Mouse (Mus musculus) lung, adult 2 months (tissue): ENCODE data around the gene Uvrag. TPM values are rescaled to one million over a fixed set of nuclear protein-coding genes. Genes with fewer than 3 reads are reported as not detected.

Experiments
- DNase-seq: peaks from one replicate; pipeline ENCODE4 v3.0.0; 2022
- H3K4me1 ChIP-seq: fragments of 200-500 bp; 2 replicates; pipeline ENCODE4 v1.6.1; 2011; ENCODE audit warnings: low read length; ENCODE audit not compliant: control insufficient read depth, insufficient read depth
- H3K4me3 ChIP-seq: fragments of 200-500 bp; replicated peaks from 2 replicates; pipeline ENCODE3; 2011; ENCODE audit warnings: low read depth, mild to moderate bottlenecking, control low read depth, low read length; ENCODE audit errors: extremely low read depth
- CTCF ChIP-seq: fragments of 200-500 bp; IDR thresholded peaks from 2 replicates; pipeline ENCODE4 v1.5.1; 2011; ENCODE audit warnings: mild to moderate bottlenecking, low read length, control low read depth; ENCODE audit not compliant: insufficient read depth
- POLR2A ChIP-seq: fragments of 200-500 bp; IDR thresholded peaks from 2 replicates; pipeline ENCODE4 v1.6.1; 2011; ENCODE audit warnings: low read depth, mild to moderate bottlenecking, control low read depth, low read length, borderline replicate concordance; ENCODE audit errors: extremely low read depth
- WGBS: fragments of 180-500 bp; shearing (Covaris S2); methylation state at CpG from one replicate; pipeline ENCODE4 v1.1.7; 2018; 5-methylcytosine and 5-hydroxymethylcytosine counted together
- polyA plus RNA-seq: library from polyadenylated mRNA; depleted of rRNA; stranded (reverse); fragments of >200 nt; gene quantifications from 2 replicates; pipeline ENCODE4 v1.2.3, GENCODE M21; 2012

Gene Uvrag
- polyA plus RNA-seq, 1 experiment = 35.4 TPM

DNA sequence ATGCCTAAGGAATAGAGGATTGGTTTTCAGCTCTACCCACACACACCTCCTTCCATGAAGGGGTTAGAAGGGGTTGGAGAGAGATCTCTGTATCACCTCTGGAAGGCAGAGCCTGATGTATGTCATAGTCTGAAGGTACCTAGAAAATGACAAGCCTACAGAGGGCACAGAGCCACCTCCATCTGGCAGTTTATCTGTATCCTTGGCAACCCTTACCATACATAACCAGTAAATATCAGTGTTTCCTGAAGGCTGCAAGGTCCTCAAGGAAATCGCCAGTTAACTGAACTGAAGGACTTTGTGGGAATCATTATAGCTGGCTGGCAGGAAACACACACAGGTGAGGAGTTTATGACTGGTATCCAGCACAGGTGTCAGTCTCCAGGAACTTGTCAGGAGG lies 150.4 kb downstream of the Uvrag start:
- Histone ChIP-seq H3K4me1 (no peaks in the 10 kb centered on the region), H3K4me3 (no peak overlapping the region)
- 47% methylated on average over 1 of the region's 1 CpGs for WGBS

DNA sequence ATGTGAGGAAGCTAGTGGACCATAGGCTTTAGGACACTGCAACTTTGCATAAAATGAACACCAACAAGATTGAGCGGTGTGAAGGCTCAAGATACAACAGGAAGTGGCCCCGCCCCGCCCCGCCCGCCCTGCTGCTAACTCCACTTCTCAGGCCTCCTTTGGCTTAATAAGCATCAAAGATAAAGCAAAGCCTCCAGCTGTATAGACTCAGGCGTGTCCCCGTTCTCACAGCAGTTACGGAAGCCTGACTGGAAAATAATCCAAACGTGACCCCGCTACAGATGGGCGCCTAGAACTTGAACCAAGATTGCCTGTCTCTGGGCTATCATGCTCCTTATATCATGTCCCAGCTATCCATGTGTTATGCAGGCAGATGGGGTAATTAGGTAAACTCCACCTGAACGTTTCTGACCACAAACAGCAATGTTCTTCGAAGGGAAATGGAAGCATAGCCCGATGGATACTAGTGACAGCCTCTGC lies 153.9 kb downstream of the Uvrag start:
- DNase-seq = no peak
- WGBS = 90% methylated on average over 14 of the region's 14 CpGs
- H3K4me3 ChIP-seq = no peak overlapping the region
- H3K4me1 ChIP-seq = no peaks in the 10 kb centered on the region
- TF ChIP-seq CTCF (no peak), POLR2A (no peak)

More for the DNA sequence above, 150.4 kb downstream of the Uvrag start:
- no peak for TF ChIP-seq POLR2A
- no peak for TF ChIP-seq CTCF
- no peak for DNase-seq

DNA sequence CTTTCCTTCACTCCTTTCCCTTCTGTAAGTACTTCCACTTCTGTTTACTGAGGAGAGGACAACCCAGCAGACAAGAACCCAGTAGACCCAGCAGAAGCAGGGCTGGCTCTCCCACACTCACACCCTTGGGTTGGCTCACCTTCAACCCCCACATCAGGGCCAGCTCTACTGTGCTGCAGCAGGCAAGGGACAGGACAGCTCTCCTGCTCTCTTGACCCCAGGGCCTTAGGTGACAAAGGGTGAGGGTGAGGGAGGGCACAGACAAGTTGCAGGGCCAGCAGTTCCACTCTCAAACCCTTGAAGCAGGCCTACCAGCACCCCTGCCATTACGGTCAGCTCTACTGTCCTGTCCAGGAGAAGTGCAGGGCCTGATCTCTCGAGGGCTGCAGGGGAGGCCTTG lies 155.0 kb downstream of the Uvrag start:
- no peak overlapping the region for H3K4me3 ChIP-seq
- no peak for TF ChIP-seq CTCF
- no peak for TF ChIP-seq POLR2A
- DNase-seq = no peak
- no peaks in the 10 kb centered on the region for H3K4me1 ChIP-seq
- WGBS = 71% methylated on average over 2 of the region's 2 CpGs

DNA sequence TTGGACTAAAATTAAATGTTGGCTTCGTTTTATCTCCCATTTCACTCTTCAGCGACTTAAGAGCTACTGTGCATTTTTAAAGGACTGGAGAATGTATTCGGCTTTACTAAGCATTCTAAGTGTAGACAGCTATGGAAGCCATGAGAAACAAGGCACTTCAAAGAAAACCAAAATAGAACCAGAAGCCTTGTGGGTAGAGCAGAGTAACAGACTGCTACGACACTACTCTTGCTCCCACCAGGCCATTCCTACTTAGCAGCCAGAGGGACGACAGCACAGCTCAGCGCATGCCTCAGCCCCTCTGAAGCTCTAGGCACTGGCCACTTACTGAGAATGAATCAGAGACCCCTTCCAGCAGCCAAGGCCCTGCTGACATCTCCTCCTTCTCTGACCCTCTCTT lies 155.5 kb downstream of the Uvrag start:
- 68% methylated on average over 6 of the region's 6 CpGs for WGBS
- DNase-seq = no peak
- Histone ChIP-seq H3K4me3 (no peak overlapping the region), H3K4me1 (no peaks in the 10 kb centered on the region)
- TF ChIP-seq CTCF = no peak
- TF ChIP-seq POLR2A = no peak

DNA sequence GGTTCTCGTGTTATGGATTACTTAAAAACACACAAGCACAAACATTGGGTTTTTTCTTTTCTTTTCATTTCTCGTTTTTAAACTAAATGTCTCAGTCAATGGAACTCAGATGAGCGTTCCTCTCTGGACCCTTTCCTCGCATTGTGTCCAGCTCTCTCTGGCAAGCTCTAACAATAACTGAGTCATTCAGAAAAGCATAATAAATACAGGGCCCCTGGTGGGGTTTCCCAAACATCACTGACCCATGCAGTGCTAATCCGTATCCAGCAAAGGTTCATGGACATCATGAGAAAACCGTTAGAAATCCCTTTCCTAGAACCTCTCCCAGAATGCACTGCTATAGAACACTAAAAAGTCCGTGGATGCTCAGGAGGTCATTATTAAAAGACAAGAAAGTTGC lies 156.6 kb downstream of the Uvrag start:
- 72% methylated on average over 7 of the region's 7 CpGs for WGBS

DNA sequence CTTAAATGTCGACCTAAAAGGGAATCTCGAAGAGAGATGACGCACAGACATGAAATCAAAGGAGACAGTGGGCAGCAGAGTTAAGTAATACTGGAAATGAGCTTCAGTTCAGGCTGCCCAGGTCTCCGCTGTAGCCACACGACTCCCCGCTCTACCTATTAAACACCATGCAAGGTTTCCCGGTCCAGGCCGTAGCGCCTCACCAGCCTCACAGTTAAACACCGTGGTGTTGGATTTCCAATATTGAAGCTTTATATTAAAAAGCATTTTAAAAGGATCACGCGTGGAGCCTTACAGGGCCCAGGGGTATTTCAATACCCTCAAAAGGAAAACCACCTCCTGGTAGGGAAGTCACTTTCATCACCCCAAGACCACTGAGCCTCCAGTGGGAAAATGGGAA lies 157.9 kb downstream of the Uvrag start:
- DNase-seq = no peak
- Histone ChIP-seq H3K4me1 (no peaks in the 10 kb centered on the region), H3K4me3 (no peak overlapping the region)
- 88% methylated on average over 12 of the region's 12 CpGs for WGBS
- TF ChIP-seq CTCF (no peak), POLR2A (no peak)

More for the DNA sequence above, 156.6 kb downstream of the Uvrag start:
- Histone ChIP-seq H3K4me3 (no peak overlapping the region), H3K4me1 (no peaks in the 10 kb centered on the region)
- TF ChIP-seq CTCF (no peak), POLR2A (no peak)
- no peak for DNase-seq

DNA sequence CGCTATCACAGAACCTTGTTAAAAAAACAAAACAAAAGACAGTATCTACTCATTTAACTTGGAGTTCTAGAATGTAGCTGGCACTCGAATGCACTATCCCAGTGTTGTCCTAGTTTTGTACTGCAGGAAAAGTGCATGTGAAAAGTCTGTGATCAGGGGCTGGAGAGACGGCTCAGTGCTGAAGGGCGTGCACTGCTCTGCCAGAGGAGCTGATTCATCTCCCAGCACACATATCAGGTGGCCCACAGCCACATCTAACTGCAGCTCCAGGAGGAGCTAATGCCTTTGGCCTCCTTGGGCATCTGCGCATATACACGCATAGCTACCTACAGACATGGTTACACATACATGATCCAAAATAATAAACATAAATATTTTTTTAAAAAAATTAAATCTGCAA lies 159.5 kb downstream of the Uvrag start:
- no peak overlapping the region for H3K4me3 ChIP-seq
- 86% methylated on average over 6 of the region's 6 CpGs for WGBS
- TF ChIP-seq CTCF = no peak
- TF ChIP-seq POLR2A = no peak
- H3K4me1 ChIP-seq = no peaks in the 10 kb centered on the region
- no peak for DNase-seq

DNA sequence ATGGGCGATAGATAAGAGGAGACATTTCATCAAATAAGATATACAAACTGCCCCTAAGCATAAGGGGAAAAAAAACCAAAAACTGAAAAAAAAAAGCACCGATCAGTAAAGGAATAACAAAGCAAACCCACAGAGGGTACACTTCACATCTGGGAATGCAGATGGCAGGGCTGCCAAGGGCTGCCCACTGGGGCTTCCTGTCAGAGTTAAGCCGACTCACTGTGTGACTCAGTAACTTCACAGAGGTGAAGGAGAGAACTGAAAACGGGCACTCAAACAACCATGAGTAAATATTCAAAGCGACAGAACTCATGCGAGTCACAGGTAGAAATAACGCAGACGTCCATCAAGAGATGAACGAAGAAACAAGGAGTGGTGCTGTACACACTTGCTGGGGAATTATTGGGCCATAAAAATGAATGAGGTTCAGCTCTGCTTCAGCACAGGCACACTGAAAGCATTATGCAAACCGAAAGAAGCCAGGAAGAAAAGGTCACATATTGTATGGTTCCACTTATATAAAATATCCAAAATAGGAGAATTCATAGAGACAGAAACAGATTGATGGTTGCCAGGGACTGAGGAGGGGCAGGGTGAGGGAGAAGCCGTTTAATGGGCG lies 164.0 kb downstream of the Uvrag start:
- no peak overlapping the region for H3K4me3 ChIP-seq
- 65% methylated on average over 12 of the region's 12 CpGs for WGBS
- no peak for DNase-seq

DNA sequence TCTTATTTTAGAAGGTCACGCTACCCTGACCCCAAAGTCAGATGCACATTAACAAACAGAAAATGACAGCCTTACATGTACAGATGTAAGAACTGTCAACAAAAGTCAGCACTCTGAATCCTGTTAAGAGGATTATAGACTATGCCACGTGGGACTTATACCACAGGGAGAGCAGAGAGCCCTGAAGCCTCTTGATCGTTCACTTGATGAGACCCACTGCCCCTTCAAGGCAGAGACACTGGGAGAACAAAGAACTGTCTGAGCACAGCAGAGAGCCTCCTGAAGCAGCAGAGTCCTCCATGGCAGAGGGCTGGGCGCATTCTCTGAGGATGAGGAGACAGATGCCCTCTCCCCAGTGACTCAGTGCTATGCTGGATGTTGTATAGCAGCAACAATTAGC lies 166.4 kb downstream of the Uvrag start:
- no peak for TF ChIP-seq POLR2A
- 67% methylated on average over 4 of the region's 4 CpGs for WGBS

More for the DNA sequence above, 164.0 kb downstream of the Uvrag start:
- TF ChIP-seq CTCF (no peak), POLR2A (no peak)
- no peaks in the 10 kb centered on the region for H3K4me1 ChIP-seq

DNA sequence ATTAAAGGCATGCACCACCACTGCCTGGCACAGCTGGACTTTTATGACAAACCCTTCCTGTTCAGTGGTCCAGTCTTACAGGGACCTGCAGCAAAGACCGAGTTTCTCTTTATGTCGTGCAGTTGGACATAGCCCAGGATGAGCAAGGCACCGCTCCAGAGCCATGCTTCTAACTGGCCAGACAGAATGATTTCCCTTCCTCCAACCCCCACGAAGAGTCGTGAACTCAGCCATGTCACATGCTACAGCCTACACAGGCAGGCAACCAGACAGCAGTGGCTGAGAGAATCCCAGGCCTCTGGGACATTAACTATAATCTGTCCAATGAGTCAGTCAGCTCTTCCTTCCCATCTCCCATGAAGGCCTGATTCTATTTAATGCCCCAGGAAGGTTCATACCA lies 170.2 kb downstream of the Uvrag start:
- no peak for DNase-seq
- TF ChIP-seq CTCF (no peak), POLR2A (no peak)
- WGBS = 72% methylated on average over 5 of the region's 5 CpGs
- H3K4me3 ChIP-seq = no peak overlapping the region
- H3K4me1 ChIP-seq = no peaks in the 10 kb centered on the region

More for the DNA sequence above, 166.4 kb downstream of the Uvrag start:
- H3K4me1 ChIP-seq = no peaks in the 10 kb centered on the region
- H3K4me3 ChIP-seq = no peak overlapping the region
- no peak for DNase-seq

DNA sequence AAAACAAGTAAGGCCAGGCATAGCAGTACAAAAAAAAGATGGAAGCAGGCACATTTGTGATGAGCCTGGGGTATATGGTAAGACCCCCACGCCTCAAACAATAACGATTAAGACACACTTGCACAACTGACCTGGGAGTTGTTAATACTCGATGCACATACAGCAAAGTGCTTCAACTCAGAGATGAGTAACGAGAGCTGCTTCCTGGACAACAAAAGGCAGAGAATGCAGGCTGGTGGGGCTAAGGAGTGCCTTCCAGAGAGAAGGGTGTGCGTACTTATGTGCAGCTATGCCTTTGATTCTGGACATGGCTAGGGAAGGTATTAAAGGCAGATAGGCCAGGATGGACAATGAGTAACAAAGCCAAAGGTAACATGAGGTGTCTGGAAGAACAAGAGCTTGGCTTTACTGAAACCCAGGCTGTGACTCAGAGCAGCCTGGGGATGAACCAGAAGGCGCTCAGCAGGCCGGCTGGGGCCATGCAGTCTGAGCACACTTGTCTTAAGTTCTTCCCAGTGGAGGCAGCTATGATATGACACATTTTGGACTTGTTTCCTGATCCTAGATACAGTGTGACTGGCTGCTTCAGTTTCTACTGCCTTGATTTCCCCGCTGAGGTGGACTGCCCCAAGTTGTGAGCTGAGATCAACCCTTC lies 172.1 kb downstream of the Uvrag start:
- 78% methylated on average over 8 of the region's 8 CpGs for WGBS
- no peak for TF ChIP-seq POLR2A
- TF ChIP-seq CTCF = no peak
- H3K4me1 ChIP-seq = no peaks in the 10 kb centered on the region
- DNase-seq = no peak
- no peak overlapping the region for H3K4me3 ChIP-seq
